Mouse (Mus musculus): Measurements from ENCODE around the gene Sdcbp2. TPM values are rescaled to one million over a fixed set of nuclear protein-coding genes. Genes with fewer than 3 reads are reported as not detected.

The Sdcbp2 gene
- 24.3 and 24.9 TPM in 2 replicates for polyA plus RNA-seq (2012; rRNA removed)

- DNase-seq (ENCODE audit: low read depth), result no peak
Observed at GRCm38 (mm10) chr2:151571873-151572700, at the start of gene Sdcbp2. TSS of gene Sdcbp2 (plus strand) at chr2:151572622.

DNA sequence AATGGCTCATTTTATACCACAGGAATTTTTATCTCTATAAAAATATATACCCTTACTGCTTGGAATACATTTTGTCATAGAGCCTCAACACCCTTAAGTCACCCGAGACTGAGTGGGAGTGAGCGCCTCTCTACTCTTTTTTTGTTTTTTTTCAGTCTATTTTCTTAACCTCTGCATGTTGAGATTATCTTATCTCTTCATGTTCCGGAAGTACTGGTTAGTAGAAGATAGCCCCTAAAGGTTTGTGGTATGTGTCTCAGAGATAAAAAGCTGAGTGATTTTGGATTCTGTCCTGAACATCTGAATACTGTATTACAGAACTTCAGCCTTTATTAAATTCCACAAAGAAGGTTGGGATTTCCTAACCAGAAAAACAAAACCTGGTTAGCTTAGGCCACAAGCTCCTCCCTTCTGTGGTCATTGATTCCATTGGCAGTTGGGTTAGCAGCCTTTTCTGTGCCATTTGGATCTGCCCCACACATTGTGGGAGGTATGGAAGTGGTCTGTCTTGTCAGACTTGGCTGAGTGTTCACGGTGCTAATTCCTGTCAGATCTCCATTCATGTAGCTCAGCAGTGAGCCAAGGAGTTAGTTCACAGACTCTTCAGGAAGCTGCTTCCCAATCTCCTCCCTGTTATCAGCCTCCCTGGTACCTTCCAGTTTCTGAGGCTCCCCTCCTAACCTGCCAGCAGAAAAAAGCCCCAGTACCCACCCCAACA lies 47.9 kb upstream of the Sdcbp2 start:
- DNase-seq (ENCODE audit: low read depth), result peak; percentile 42

DNA sequence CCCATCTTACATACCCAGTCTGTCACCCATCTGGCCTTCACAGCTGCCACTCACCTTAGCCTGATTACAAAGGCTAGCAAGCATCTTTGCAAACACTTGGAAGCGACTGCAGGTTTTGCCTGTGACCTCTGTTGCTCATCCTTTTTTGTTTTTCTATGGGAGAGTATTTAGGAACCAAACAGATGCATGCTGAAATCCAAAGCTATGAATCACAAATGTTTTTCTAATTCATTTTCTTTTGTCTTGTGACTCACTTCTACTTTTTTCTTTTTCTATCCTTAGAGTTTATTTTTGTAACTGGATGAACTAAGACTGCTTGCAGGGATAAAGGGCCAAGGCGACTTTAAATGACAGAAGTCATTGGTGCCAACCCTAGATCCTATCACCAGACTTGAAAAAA lies 46.9 kb upstream of the Sdcbp2 start:
- no peak for DNase-seq (ENCODE audit: low read depth)

GRCm38 (mm10) chr2:151528066-151528465 lies 44.4 kb upstream of the Sdcbp2 start:
- no peak for DNase-seq (ENCODE audit: low read depth)

GRCm38 (mm10) chr2:151529169-151529568 lies 43.3 kb upstream of the Sdcbp2 start:
- no peak for DNase-seq (ENCODE audit: low read depth)

DNA sequence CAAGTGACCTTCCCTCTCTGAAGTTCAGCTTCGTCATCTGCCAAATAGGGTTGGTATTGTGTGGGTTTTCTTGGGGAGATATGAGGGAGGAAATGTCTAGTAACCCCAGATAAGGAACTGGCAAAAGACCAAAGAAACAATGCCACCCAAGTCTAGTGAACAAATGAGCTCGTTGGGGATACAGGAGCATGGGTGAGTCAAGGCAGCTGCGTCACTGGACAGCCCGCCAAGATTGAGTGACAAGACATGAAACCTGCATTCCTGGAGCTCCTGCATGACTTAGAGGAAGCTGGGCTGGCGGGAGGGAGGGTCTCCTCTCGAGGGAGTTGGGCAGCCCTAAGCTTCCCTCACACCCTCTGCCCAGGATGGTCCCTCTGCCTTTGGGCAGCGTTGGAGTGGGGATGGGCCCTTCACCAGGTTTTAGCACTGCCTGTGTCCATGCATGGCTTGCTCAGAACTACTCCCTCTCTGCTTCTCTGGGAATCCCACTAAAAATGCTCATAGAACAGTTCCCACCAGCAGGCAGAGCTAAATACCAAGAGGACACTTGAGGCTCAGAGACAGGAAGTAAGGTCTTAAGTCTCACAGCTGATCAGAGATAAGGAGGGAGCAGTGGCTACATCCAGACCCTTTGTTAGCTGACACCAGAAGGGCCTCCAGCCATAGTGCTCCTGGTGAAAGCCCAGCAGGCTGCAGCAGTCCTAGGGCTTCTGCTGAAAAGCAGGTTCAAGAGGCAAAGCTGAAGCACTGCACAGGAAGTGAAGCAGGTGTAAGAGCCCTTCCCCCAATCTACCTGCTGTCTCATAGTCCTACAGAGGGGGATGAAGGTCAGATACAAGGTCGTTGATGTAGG lies 41.8 kb upstream of the Sdcbp2 start:
- DNase-seq (ENCODE audit: low read depth), result no peak

GRCm38 (mm10) chr2:151533632-151534031 lies 38.8 kb upstream of the Sdcbp2 start:
- no peak for DNase-seq (ENCODE audit: low read depth)

GRCm38 (mm10) chr2:151535961-151536617 lies 36.3 kb upstream of the Sdcbp2 start:
- no peak for DNase-seq (ENCODE audit: low read depth)

- no peak for DNase-seq (ENCODE audit: low read depth)
Observed at GRCm38 (mm10) chr2:151536618-151536974, 35.8 kb upstream of the Sdcbp2 start.

DNA sequence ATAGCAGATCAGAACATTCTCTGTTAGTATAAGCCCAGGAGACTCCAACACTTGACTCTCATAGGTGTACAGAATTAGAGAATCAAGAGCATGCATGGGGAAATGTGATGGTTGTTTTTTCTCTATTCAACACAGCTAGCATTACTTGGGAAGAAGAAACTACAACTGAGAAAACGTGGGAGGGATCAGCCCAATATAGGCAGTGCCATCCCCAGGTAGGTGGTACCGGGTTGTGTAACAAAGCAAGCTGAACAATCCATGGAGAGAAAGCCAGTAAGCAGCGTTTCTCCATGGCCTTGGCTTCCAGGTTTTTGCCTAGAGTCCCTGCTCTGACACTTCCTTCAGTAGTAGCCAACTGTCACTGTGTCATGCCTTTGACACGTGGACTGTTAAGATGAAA lies 33.8 kb upstream of the Sdcbp2 start:
- DNase-seq (ENCODE audit: low read depth), result no peak

GRCm38 (mm10) chr2:151542323-151543062 lies 29.9 kb upstream of the Sdcbp2 start, which contains the start of gene Fkbp1a:
TSS of gene Fkbp1a (plus strand) at chr2:151542483.
- DNase-seq (ENCODE audit: low read depth), result no peak

- DNase-seq (ENCODE audit: low read depth), result no peak
Observed at GRCm38 (mm10) chr2:151543063-151543895, 29.1 kb upstream of the Sdcbp2 start.

GRCm38 (mm10) chr2:151544673-151545072 lies 27.7 kb upstream of the Sdcbp2 start:
- no peak for DNase-seq (ENCODE audit: low read depth)

DNA sequence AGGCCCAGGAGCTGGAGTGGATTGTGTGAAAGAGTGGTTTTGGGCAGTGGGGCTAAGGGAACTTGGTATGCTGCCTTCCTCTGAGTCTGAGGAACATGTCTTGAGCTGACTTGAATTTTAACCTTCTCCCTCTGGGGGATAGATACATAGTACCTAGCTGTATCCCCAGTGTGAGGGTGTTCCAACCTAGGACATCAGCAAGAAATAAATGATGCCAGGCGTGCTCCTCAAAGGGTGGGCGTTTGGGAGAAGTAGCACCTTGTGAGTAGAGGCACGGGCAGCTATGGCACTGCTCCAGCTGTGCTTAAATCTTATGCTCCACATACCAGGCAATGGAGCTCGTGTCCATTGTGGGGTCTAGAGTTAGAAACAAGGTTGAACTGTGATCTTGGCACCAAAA lies 25.9 kb upstream of the Sdcbp2 start:
- no peak for DNase-seq (ENCODE audit: low read depth)

- DNase-seq (ENCODE audit: low read depth), result no peak
Observed at GRCm38 (mm10) chr2:151549615-151550121, 22.8 kb upstream of the Sdcbp2 start.

GRCm38 (mm10) chr2:151562930-151563921 lies 9.2 kb upstream of the Sdcbp2 start:
- DNase-seq (ENCODE audit: low read depth), result no peak

GRCm38 (mm10) chr2:151564006-151564405 lies 8.4 kb upstream of the Sdcbp2 start:
- no peak for DNase-seq (ENCODE audit: low read depth)

DNA sequence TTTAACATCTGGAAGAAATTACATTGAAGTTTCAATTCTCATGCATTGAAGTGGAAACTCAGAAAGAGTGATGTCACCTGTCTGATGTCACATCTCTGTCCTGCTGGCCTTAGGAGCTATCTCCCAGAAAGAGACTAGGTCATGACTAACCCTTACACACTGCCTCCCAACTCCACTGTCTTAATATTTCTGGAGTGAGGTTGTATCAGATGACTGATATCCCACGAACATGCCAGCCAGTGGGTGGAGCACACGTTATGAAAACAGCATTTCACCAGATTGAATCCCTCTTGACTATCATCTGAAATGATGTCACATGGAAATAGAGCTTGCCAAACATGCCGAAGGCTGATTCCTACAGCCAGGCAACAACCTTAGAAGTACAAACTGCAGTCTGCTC lies 7.4 kb upstream of the Sdcbp2 start:
- no peak for DNase-seq (ENCODE audit: low read depth)

DNA sequence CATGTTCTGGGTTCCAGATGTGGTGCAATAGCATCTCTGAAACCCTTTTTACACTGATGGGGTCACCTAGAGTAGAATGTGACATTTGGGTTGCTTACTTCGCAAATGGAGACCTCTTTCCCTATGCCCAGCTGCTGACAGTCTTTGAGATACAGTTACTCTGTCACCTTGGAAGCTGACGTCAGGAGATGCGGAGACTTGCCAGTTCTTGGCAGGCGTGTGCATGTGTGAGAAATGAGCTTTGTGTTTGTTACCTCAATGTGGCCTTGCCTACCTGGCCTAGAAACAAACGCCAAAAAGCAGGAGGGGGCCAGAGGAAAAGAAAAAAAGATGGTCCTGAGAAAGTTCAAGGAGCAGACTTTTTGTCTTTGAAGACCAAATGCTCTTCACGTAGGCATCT lies 5.6 kb upstream of the Sdcbp2 start:
- DNase-seq (ENCODE audit: low read depth), result no peak

Data from gonadal fat pad, adult 2 months (tissue).